Mouse (Mus musculus): ENCODE results near the gene Flt1. TPM values are rescaled to one million over a fixed set of nuclear protein-coding genes. Genes with fewer than 3 reads are reported as not detected.

Gene Flt1
- polyA plus RNA-seq, 1 experiment, result 2.0 TPM

DNA sequence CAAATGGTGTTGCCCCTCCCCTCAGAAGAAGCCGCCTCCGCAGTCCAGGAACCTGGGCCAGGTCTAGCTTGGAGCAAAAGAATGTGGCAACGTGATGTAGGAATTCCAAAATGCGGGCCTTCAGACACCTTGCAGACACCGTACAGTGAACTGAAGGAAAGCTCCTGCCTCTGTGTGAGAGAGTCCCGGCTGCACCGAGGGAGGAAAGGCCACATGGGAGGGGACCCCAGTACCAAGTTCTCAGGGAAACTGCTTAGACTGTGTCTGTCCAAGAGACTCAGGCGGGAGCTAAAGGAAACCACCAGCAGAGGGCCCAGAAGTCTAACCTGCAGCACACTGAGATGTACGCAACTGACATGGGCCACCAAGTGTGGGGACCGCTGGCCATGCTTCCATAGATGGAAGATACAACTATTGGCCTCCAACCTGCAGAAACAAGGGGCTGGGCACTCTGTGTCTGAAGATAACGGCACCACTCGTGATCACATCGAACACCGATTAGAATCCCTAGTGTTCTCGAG is 9.1 kb downstream of the Flt1 start:
- no peak for DNase-seq
- no peaks in the 10 kb centered on the region for H3K36me3 ChIP-seq (ENCODE audit: control insufficient read depth, insufficient read depth, low read length)
- TF ChIP-seq CTCF (IDR thresholded peaks at IDR 0.05; ENCODE audit: borderline replicate concordance, control insufficient read depth, extremely low read depth, insufficient read depth, low read length, poor library complexity) (no peak), POLR2A (IDR thresholded peaks at IDR 0.05; ENCODE audit: control insufficient read depth, extremely low read depth, insufficient read depth, low read length, poor library complexity) (no peak)
- no peak overlapping the region for H3K27ac ChIP-seq (ENCODE audit: control insufficient read depth, insufficient read depth, low read length)
- WGBS, result 91% methylated on average over 15 of the region's 15 CpGs
- no peak overlapping the region for H3K4me3 ChIP-seq (ENCODE audit: control insufficient read depth, insufficient read depth, low read length)
- H3K4me1 ChIP-seq (replicated peaks; ENCODE audit: control insufficient read depth, insufficient read depth, low read length), result no peaks in the 10 kb centered on the region
- H3K27me3 ChIP-seq (ENCODE audit: control insufficient read depth, insufficient read depth, low read length), result peaks cover 3% of the 10 kb centered on the region; the same call in 1 of the 2 replicates

DNA sequence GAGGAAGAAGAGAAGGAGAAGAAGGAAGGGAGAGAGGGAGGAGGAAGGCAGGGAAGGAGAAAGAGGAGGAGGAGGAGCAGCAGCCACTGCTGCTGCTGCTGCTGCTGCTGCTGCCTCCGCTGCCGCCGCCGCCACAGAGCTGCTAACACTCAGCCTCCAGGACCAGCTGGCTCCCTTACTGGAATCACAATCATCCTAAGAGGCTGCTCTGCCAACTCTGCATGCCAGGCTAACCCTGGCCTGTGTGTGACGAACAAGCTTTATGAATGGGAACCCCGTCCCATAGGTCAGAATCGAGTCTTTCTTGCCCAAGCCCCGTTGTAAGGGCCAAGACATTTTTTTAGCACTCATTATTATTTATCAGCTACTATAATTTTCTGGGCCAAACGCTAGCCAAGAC is 9.5 kb downstream of the Flt1 start:
- WGBS, result 93% methylated on average over 9 of the region's 9 CpGs
- H3K27ac ChIP-seq (ENCODE audit: control insufficient read depth, insufficient read depth, low read length), result no peak overlapping the region
- H3K27me3 ChIP-seq (ENCODE audit: control insufficient read depth, insufficient read depth, low read length), result peaks cover 3% of the 10 kb centered on the region; the same call in 1 of the 2 replicates
- no peak overlapping the region for H3K4me3 ChIP-seq (ENCODE audit: control insufficient read depth, insufficient read depth, low read length)
- TF ChIP-seq CTCF (IDR thresholded peaks at IDR 0.05; ENCODE audit: borderline replicate concordance, control insufficient read depth, extremely low read depth, insufficient read depth, low read length, poor library complexity) (no peak), POLR2A (IDR thresholded peaks at IDR 0.05; ENCODE audit: control insufficient read depth, extremely low read depth, insufficient read depth, low read length, poor library complexity) (no peak)
- no peaks in the 10 kb centered on the region for H3K4me1 ChIP-seq (replicated peaks; ENCODE audit: control insufficient read depth, insufficient read depth, low read length)
- H3K36me3 ChIP-seq (ENCODE audit: control insufficient read depth, insufficient read depth, low read length), result no peaks in the 10 kb centered on the region
- DNase-seq, result no peak

DNA sequence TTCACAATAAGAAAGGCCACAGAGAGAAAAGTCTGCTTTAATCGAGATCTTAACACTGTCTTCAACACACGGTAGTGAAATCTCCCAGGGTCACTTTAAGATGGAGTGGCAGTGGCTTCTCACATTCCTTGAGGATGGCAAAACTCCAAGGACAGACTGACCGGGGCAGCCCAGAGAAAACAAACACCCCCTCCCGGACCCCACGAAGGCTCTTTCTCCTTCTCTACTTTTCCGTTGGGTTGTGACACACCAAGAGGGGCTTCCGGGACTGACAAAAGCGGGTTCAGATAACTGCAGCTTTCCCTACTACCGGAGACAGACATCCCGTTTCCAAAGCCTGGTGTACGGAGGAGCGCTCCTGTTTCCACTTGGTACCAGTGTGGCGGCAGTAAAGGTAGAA is 10.4 kb downstream of the Flt1 start:
- H3K4me3 ChIP-seq (ENCODE audit: control insufficient read depth, insufficient read depth, low read length), result no peak overlapping the region
- WGBS, result 91% methylated on average over 13 of the region's 13 CpGs
- no peaks in the 10 kb centered on the region for H3K4me1 ChIP-seq (replicated peaks; ENCODE audit: control insufficient read depth, insufficient read depth, low read length)
- peaks cover 2% of the 10 kb centered on the region; the same call in 1 of the 2 replicates for H3K27me3 ChIP-seq (ENCODE audit: control insufficient read depth, insufficient read depth, low read length)
- no peak for DNase-seq
- TF ChIP-seq CTCF (IDR thresholded peaks at IDR 0.05; ENCODE audit: borderline replicate concordance, control insufficient read depth, extremely low read depth, insufficient read depth, low read length, poor library complexity), result no peak
- TF ChIP-seq POLR2A (IDR thresholded peaks at IDR 0.05; ENCODE audit: control insufficient read depth, extremely low read depth, insufficient read depth, low read length, poor library complexity), result no peak
- H3K36me3 ChIP-seq (ENCODE audit: control insufficient read depth, insufficient read depth, low read length), result no peaks in the 10 kb centered on the region
- no peak overlapping the region for H3K27ac ChIP-seq (ENCODE audit: control insufficient read depth, insufficient read depth, low read length)

DNA sequence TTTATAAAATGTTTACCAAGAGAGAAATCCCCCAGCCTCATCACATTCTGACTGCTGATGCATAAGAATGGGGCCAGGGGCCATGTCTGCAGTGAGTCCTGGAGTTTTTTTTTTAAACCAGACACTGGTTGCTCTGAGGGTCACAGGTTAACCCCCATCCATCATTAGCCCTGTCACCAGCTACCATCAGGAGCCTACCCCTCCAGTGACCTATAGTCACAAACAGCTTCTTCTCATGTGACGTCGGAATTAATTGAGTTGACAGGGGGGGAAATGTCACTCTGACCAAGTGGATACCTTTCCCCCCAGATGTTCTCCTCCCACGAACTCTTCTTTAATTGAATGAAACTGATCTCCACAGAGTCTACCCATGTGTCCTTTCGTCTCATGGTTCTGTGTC is 17.3 kb downstream of the Flt1 start:
- no peaks in the 10 kb centered on the region for H3K4me1 ChIP-seq (replicated peaks; ENCODE audit: control insufficient read depth, insufficient read depth, low read length)
- WGBS, result 90% methylated on average over 4 of the region's 4 CpGs
- H3K4me3 ChIP-seq (ENCODE audit: control insufficient read depth, insufficient read depth, low read length), result no peak overlapping the region
- no peaks in the 10 kb centered on the region for H3K36me3 ChIP-seq (ENCODE audit: control insufficient read depth, insufficient read depth, low read length)
- no peak overlapping the region for H3K27ac ChIP-seq (ENCODE audit: control insufficient read depth, insufficient read depth, low read length)
- no peak for TF ChIP-seq CTCF (IDR thresholded peaks at IDR 0.05; ENCODE audit: borderline replicate concordance, control insufficient read depth, extremely low read depth, insufficient read depth, low read length, poor library complexity)
- no peaks in the 10 kb centered on the region for H3K27me3 ChIP-seq (ENCODE audit: control insufficient read depth, insufficient read depth, low read length)
- DNase-seq, result no peak

DNA sequence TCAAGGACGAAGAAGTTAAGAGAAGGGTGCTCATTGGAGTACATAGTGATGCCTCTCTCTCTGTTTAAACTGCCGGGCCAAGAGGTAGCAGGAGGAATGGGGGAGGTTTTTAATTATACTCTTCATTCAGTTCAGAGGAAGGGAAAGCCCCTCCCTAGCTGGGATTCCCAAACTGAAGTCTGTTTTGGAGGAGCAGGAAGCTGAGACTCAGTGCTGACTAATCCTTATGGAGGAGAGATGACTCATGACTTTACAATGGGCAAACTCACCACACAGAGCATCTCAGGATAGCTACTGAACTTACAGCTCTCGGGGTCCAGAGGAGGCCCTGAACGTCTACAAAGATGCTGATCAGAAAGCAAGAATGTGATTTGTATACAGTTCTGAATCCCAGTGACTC is 18.3 kb downstream of the Flt1 start:
- no peak overlapping the region for H3K4me3 ChIP-seq (ENCODE audit: control insufficient read depth, insufficient read depth, low read length)
- H3K27me3 ChIP-seq (ENCODE audit: control insufficient read depth, insufficient read depth, low read length), result no peaks in the 10 kb centered on the region
- no peaks in the 10 kb centered on the region for H3K4me1 ChIP-seq (replicated peaks; ENCODE audit: control insufficient read depth, insufficient read depth, low read length)
- no peak for TF ChIP-seq POLR2A (IDR thresholded peaks at IDR 0.05; ENCODE audit: control insufficient read depth, extremely low read depth, insufficient read depth, low read length, poor library complexity)
- no peak for TF ChIP-seq CTCF (IDR thresholded peaks at IDR 0.05; ENCODE audit: borderline replicate concordance, control insufficient read depth, extremely low read depth, insufficient read depth, low read length, poor library complexity)
- WGBS, result 88% methylated on average over 4 of the region's 4 CpGs
- no peaks in the 10 kb centered on the region for H3K36me3 ChIP-seq (ENCODE audit: control insufficient read depth, insufficient read depth, low read length)
- H3K27ac ChIP-seq (ENCODE audit: control insufficient read depth, insufficient read depth, low read length), result no peak overlapping the region
- DNase-seq, result no peak

DNA sequence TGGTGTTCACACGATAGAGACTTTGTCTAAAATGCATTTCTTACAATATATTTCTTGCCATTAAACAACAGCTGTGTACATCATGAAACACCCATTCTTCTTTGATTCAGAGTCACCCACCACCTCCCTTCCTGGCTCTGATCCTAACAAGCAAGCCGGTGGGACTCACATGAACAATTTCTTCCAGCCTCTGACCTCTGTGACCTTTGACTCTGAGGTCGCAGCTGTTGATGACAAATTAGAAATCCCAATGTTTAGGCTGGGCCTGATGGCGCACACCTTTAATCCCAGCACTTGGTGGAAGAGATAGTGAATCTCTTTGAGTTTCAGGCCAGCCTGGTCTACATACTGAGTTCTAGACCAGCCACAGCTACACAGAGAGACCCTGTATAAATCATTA is 20.9 kb downstream of the Flt1 start:
- Histone ChIP-seq H3K27ac (ENCODE audit: control insufficient read depth, insufficient read depth, low read length) (no peak overlapping the region), H3K27me3 (ENCODE audit: control insufficient read depth, insufficient read depth, low read length) (no peaks in the 10 kb centered on the region), H3K36me3 (ENCODE audit: control insufficient read depth, insufficient read depth, low read length) (no peaks in the 10 kb centered on the region), H3K4me1 (replicated peaks; ENCODE audit: control insufficient read depth, insufficient read depth, low read length) (no peaks in the 10 kb centered on the region), H3K4me3 (ENCODE audit: control insufficient read depth, insufficient read depth, low read length) (no peak overlapping the region)
- 93% methylated on average over 4 of the region's 4 CpGs for WGBS
- no peak for TF ChIP-seq POLR2A (IDR thresholded peaks at IDR 0.05; ENCODE audit: control insufficient read depth, extremely low read depth, insufficient read depth, low read length, poor library complexity)
- no peak for TF ChIP-seq CTCF (IDR thresholded peaks at IDR 0.05; ENCODE audit: borderline replicate concordance, control insufficient read depth, extremely low read depth, insufficient read depth, low read length, poor library complexity)
- no peak for DNase-seq

DNA sequence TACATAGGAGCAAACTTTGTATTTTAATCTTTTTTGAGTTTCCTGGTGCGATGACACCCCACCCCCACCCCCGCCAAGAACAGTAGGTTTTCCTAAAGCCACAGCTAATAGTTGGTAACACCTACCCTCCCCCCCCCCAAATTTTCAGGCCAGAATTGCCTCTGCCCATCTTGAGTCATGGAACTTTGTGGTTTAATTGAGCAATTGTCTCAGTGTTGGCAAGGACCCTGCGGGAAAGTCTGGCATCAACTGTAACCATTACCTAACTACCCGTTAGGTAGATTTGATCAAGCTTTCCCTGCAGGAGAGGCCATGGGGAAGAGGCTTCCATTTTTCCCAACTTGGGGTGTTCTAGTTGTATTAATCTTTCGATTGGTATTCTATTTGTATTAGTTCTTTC is 23.4 kb downstream of the Flt1 start:
- Histone ChIP-seq H3K27me3 (ENCODE audit: control insufficient read depth, insufficient read depth, low read length) (no peaks in the 10 kb centered on the region), H3K4me1 (replicated peaks; ENCODE audit: control insufficient read depth, insufficient read depth, low read length) (peaks cover 3% of the 10 kb centered on the region), H3K27ac (ENCODE audit: control insufficient read depth, insufficient read depth, low read length) (no peak overlapping the region), H3K4me3 (ENCODE audit: control insufficient read depth, insufficient read depth, low read length) (no peak overlapping the region), H3K36me3 (ENCODE audit: control insufficient read depth, insufficient read depth, low read length) (no peaks in the 10 kb centered on the region)
- DNase-seq, result no peak
- 85% methylated on average over 5 of the region's 5 CpGs for WGBS
- TF ChIP-seq POLR2A (IDR thresholded peaks at IDR 0.05; ENCODE audit: control insufficient read depth, extremely low read depth, insufficient read depth, low read length, poor library complexity) (no peak), CTCF (IDR thresholded peaks at IDR 0.05; ENCODE audit: borderline replicate concordance, control insufficient read depth, extremely low read depth, insufficient read depth, low read length, poor library complexity) (no peak)
